Mouse (Mus musculus): ENCODE data around the gene Rps19bp1. TPM values are rescaled to one million over a fixed set of nuclear protein-coding genes. Genes with fewer than 3 reads are reported as not detected.

The Rps19bp1 gene
- polyA plus RNA-seq (2017; shearing (Covaris generic)), result 16.0 TPM

GRCm38 (mm10) chr15:80263610-80264575 is at the start of gene Rps19bp1:
Rps19bp1 (minus strand) TSS chr15:80264315.

GRCm38 (mm10) chr15:80286851-80287415 is 22.8 kb upstream of the Rps19bp1 start, which contains the start of gene Cacna1i:
Cacna1i (plus strand) TSS chr15:80287238.

GRCm38 (mm10) chr15:80254847-80255645 is 9.1 kb downstream of the Rps19bp1 start, which contains the start of gene Atf4:
Atf4 (plus strand) TSS chr15:80255184.

GRCm38 (mm10) chr15:80235535-80235934 is 28.6 kb downstream of the Rps19bp1 start, which contains the start of gene AC140267.1:
AC140267.1 (plus strand) TSS chr15:80235835.

GRCm38 (mm10) chr15:80233733-80234509 is 30.2 kb downstream of the Rps19bp1 start, which contains the start of gene Mief1:
Mief1 (plus strand) TSS chr15:80234018.

Other genes with a start within 250 kb of the Rps19bp1 start
- gene Pdgfb, start 249.3 kb downstream of the Rps19bp1 start, polyA plus RNA-seq (2017; shearing (Covaris generic)), result 1.0 TPM
- not detected for gene Syngr1, start 173.0 kb downstream of the Rps19bp1 start, polyA plus RNA-seq (2017; shearing (Covaris generic))
- 1,506 TPM for gene Rpl3, start 172.4 kb downstream of the Rps19bp1 start, polyA plus RNA-seq (2017; shearing (Covaris generic))
- 17.6 TPM for gene Tab1, start 131.2 kb downstream of the Rps19bp1 start, polyA plus RNA-seq (2017; shearing (Covaris generic))
- not detected for gene Mgat3, start 90.6 kb downstream of the Rps19bp1 start, polyA plus RNA-seq (2017; shearing (Covaris generic))
- 25.0 TPM for gene Mief1, start 30.3 kb downstream of the Rps19bp1 start, polyA plus RNA-seq (2017; shearing (Covaris generic))
- not detected for gene AC140267.1, start 28.5 kb downstream of the Rps19bp1 start, polyA plus RNA-seq (2017; shearing (Covaris generic))
- 272 TPM for gene Atf4, start 9.1 kb downstream of the Rps19bp1 start, polyA plus RNA-seq (2017; shearing (Covaris generic))
- not detected for gene Cacna1i, start 22.9 kb upstream of the Rps19bp1 start, polyA plus RNA-seq (2017; shearing (Covaris generic))

Data from effector memory CD4-positive, alpha-beta T cell, adult 7 months (primary cell).